ENCODE assay signal across 10 mouse cellular contexts in the genomic region with DNA sequence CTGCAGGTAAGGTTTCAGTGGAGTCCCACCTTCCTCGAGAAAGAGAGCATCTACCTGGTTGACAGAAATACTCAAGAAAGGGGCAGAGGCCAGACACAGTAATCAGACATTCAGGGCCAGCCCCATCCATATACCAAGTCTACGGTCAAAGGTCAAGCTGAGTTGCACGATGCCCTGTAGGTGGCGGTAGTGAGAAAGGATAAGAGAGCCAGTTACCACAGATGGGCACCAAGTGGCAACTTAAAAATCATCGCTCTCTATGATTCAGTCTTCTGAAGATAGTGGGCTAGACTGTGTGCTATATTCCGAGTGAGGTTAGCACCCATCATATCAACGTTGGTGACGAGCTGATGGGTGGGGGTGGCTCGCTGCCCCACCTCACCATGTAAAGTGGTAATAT. TPM values are rescaled to one million over a fixed set of nuclear protein-coding genes. Genes with fewer than 3 reads are reported as not detected.
DNase-seq lines count a peak whose midpoint lies in the region; ATAC-seq lines count a peak whose summit lies in the region.
"Had no signal": no experiment of that assay in that cellular context is flagged by ENCODE, and none has a peak within 500 bp of the region (broad histone marks: within the 10 kb centered on the region; RNA-seq: fewer than 3 reads in every experiment).

No protein-coding gene starts in this region.

- H3K9ac ChIP-seq in kidney, embryonic 15.5 days = no peak overlapping the region
- H3K9ac ChIP-seq: heart, embryonic 13.5 days had no signal

- no peaks in the 10 kb centered on the region for H3K9me3 ChIP-seq in kidney, embryonic 15.5 days (replicated peaks)
- H3K9me3 ChIP-seq: heart, embryonic 13.5 days had no signal

- no peaks in the 10 kb centered on the region for H3K36me3 ChIP-seq in kidney, embryonic 15.5 days
- H3K36me3 ChIP-seq: heart, embryonic 13.5 days had no signal

- 67% methylated on average over 9 of the region's 9 CpGs for WGBS in kidney, embryonic 15.5 days

- H3K4me3 ChIP-seq in kidney, embryonic 15.5 days (replicated peaks) = no peak overlapping the region
- H3K4me3 ChIP-seq: heart, embryonic 13.5 days had no signal

- DNase-seq in kidney, adult 8-10 months = peak; percentile 13 to 25
- peak; percentile 70 for DNase-seq in MN1 (ENCODE audit: low spot score)
- DNase-seq in c-Kit-positive CD71-negative TER-119-negative erythroid progenitor cells, embryonic 14.5 days (ENCODE audit: low read depth) = peak; percentile 66
- DNase-seq in kidney, postnatal 4 days = peak; percentile 30 to 45
- peak; percentile 64 for DNase-seq in retina, embryonic 14.5 days (ENCODE audit: low spot score)
- DNase-seq in urinary bladder, adult 18-20 months (ENCODE audit: low spot score in 2 of 2) = no peak
- no peak for DNase-seq in heart, postnatal 36 days

- no peak for ATAC-seq in kidney, embryonic 15.5 days (replicated peaks; ENCODE audit: low FRiP score)

- H3K27me3 ChIP-seq in kidney, embryonic 15.5 days = no peaks in the 10 kb centered on the region
- H3K27me3 ChIP-seq: heart, embryonic 13.5 days had no signal

- H3K27ac ChIP-seq in kidney, embryonic 15.5 days = no peak overlapping the region
- H3K27ac ChIP-seq: heart, embryonic 13.5 days; macrophage had no signal

- no peaks in the 10 kb centered on the region for H3K4me1 ChIP-seq in kidney, embryonic 15.5 days

- intact Hi-C loops in heart, postnatal 36 days (cut with DNase I) = no loop called here

- H3K4me2 ChIP-seq in kidney, embryonic 15.5 days = no peak overlapping the region
- H3K4me2 ChIP-seq: heart, embryonic 13.5 days had no signal

RNA-seq across cellular contexts. Expression of a gene that starts 32.5 kb away (rescaled TPM):
- polyA plus RNA-seq in kidney, embryonic 15.5 days (2015; fragmentation: Nextera tagmentation; extraction: Ambion mirVana) = 63.7 and 69.1 TPM in 2 replicates
- total RNA-seq in heart, postnatal 36 days (2021) = 1 to 10 TPM; 2.7 to 4.8 TPM

RNA-seq across cellular contexts. Expression of a gene that starts 43.3 kb away (rescaled TPM):
- 2.4 and 9.6 TPM in 2 replicates for polyA plus RNA-seq in kidney, embryonic 15.5 days (2015; fragmentation: Nextera tagmentation; extraction: Ambion mirVana)
- 10 to 100 TPM; 14.2 to 14.7 TPM for total RNA-seq in heart, postnatal 36 days (2021)

Comparison
In these comparisons a context has a peak if more than half of its experiments do, and no peak if none do; other contexts are left out.
1. DNase-seq: peak in kidney, adult 8-10 months (2 of 2), MN1 (single experiment), c-Kit-positive CD71-negative TER-119-negative erythroid progenitor cells, embryonic 14.5 days (single experiment), kidney, postnatal 4 days (2 of 2) and retina, embryonic 14.5 days (single experiment); none in urinary bladder, adult 18-20 months (0 of 2) and heart, postnatal 36 days (0 of 2).